Mouse (Mus musculus): ENCODE results near the gene Nacad. TPM values are rescaled to one million over a fixed set of nuclear protein-coding genes. Genes with fewer than 3 reads are reported as not detected.

Gene Nacad
- under 1 TPM; 0.30 to 0.67 TPM for polyA plus RNA-seq (2017; shearing (Covaris generic))

GRCm38 (mm10) chr11:6605491-6606399 lies at the start of gene Nacad:
Gene Nacad (minus strand): TSS chr11:6606053.

GRCm38 (mm10) chr11:6638537-6638936 lies 32.7 kb upstream of the Nacad start, which contains the start of gene Wap:
Gene Wap (minus strand): TSS chr11:6638637.

GRCm38 (mm10) chr11:6625478-6626387 lies 19.9 kb upstream of the Nacad start, which contains the start of gene Tbrg4:
Gene Tbrg4 (minus strand): TSS chr11:6626067.

Other genes starting within 250 kb of the Nacad start
- 10 to 100 TPM; 81.4 to 93.6 TPM for gene Zmiz2, start 217.0 kb downstream of the Nacad start, polyA plus RNA-seq (2017; shearing (Covaris generic))
- 1,000 to 10,000 TPM; 3,718 to 4,214 TPM for gene Ppia, start 190.6 kb downstream of the Nacad start, polyA plus RNA-seq (2017; shearing (Covaris generic))
- gene H2afv, start 161.6 kb downstream of the Nacad start, polyA plus RNA-seq (2017; shearing (Covaris generic)) = 100 to 1,000 TPM; 147 to 216 TPM
- 10 to 100 TPM; 18.9 to 21.2 TPM for gene Purb, start 130.1 kb downstream of the Nacad start, polyA plus RNA-seq (2017; shearing (Covaris generic))
- gene Myo1g, start 85.1 kb downstream of the Nacad start, polyA plus RNA-seq (2017; shearing (Covaris generic)) = 100 to 1,000 TPM; 156 to 184 TPM
- 100 to 1,000 TPM; 313 to 331 TPM for gene Ccm2, start 59.2 kb downstream of the Nacad start, polyA plus RNA-seq (2017; shearing (Covaris generic))
- 10 to 100 TPM; 12.0 to 17.0 TPM for gene Tbrg4, start 20.0 kb upstream of the Nacad start, polyA plus RNA-seq (2017; shearing (Covaris generic))
- 1 to 10 TPM in 1 of 2 experiments, not detected in 1; 1.1 TPM for gene Wap, start 32.6 kb upstream of the Nacad start, polyA plus RNA-seq (2017; shearing (Covaris generic))
- gene Ramp3, start 52.5 kb upstream of the Nacad start, polyA plus RNA-seq (2017; shearing (Covaris generic)) = 10 to 100 TPM in 1 of 2 experiments, 1 to 10 TPM in 1; 4.5 to 17.1 TPM
- gene Gm11983, start 231.6 kb upstream of the Nacad start, polyA plus RNA-seq (2017; shearing (Covaris generic)) = under 1 TPM in 1 of 2 experiments, not detected in 1; 0.73 TPM

All from inflammation-experienced regulatory T-cells (primary cell).